Mouse (Mus musculus): ENCODE measurements around the gene Ece1.

DNA sequence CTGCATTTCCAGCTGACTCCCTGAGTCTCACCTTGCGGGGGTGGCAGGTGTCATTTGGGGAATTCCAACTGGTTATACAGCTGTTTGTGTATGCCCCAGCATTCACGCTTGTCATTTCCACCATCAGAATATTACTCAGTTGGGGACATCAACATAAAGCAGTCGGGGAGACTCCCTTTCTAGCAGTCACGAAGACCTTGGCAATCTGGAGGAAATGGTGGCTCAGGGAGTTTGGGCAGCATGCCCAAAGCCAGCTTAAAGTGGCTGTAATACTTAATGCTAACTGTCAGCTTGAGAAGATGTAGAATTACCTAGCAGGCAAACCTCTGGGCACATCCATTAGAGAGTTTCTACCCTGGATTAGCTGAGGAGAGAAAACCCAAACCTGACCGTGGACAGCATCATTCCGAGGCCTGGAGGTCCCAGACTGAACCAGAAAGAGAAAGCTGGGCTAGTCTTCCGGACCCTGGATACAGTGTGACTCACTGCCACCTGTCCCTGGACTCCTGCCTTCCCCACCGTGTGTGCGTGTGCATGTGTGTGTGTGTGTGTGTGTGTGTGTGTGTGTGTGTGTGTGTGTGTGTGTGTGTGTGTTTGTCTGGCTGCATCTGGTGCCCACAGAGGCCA lies 13.5 kb downstream of the Ece1 start:
- TF ChIP-seq EP300 (IDR thresholded peaks at IDR 0.05; ENCODE audit: low read depth): no peak
- no peak for TF ChIP-seq CTCF (IDR thresholded peaks at IDR 0.05; ENCODE audit: low read depth)
